Mouse (Mus musculus) testis, adult 2 months (tissue): Measurements from ENCODE around the gene Fhit. TPM values are rescaled to one million over a fixed set of nuclear protein-coding genes. Genes with fewer than 3 reads are reported as not detected.

Experiments used
- H3K27ac ChIP-seq: fragments of 200-500 bp; 2 replicates; pipeline ENCODE4 v1.5.1; 2012; ENCODE audit warnings: low read depth, low read length; ENCODE audit not compliant: control insufficient read depth, insufficient read depth
- H3K27me3 ChIP-seq: fragments of 200-500 bp; 2 replicates; pipeline ENCODE4 v1.6.1; 2012; ENCODE audit warnings: mild to moderate bottlenecking, low read length, moderate library complexity; ENCODE audit not compliant: control insufficient read depth, insufficient read depth
- H3K36me3 ChIP-seq: fragments of 200-500 bp; 2 replicates; pipeline ENCODE4 v1.6.1; 2012; ENCODE audit warnings: mild to moderate bottlenecking, low read length; ENCODE audit not compliant: control insufficient read depth, insufficient read depth
- H3K4me1 ChIP-seq: fragments of 200-500 bp; 2 replicates; pipeline ENCODE4 v1.6.1; 2012; ENCODE audit warnings: low read length; ENCODE audit not compliant: control insufficient read depth, insufficient read depth
- H3K4me3 ChIP-seq: fragments of 200-500 bp; 2 replicates; pipeline ENCODE4 v1.5.1; 2012; ENCODE audit warnings: low read depth, mild to moderate bottlenecking, low read length, moderate library complexity, mixed read lengths; ENCODE audit not compliant: control insufficient read depth
- CTCF ChIP-seq: fragments of 200-500 bp; IDR thresholded peaks from 2 replicates; pipeline ENCODE4 v1.5.1; 2012; ENCODE audit warnings: low read depth, mild to moderate bottlenecking, inconsistent platforms, low read length, moderate library complexity; ENCODE audit not compliant: control insufficient read depth, insufficient read depth, insufficient replicate concordance
- POLR2A ChIP-seq: fragments of 200-500 bp; IDR thresholded peaks from 2 replicates; pipeline ENCODE4 v1.6.1; 2012; ENCODE audit warnings: low read depth, mild to moderate bottlenecking, inconsistent platforms, low read length, moderate library complexity; ENCODE audit not compliant: control insufficient read depth
- polyA plus RNA-seq: library from polyadenylated mRNA; depleted of rRNA; stranded (reverse); fragments of >200 nt; gene quantifications from 2 replicates; pipeline ENCODE4 v1.2.3, GENCODE M21; 2012

The Fhit gene
- polyA plus RNA-seq, 1 experiment = 2.0 TPM

DNA sequence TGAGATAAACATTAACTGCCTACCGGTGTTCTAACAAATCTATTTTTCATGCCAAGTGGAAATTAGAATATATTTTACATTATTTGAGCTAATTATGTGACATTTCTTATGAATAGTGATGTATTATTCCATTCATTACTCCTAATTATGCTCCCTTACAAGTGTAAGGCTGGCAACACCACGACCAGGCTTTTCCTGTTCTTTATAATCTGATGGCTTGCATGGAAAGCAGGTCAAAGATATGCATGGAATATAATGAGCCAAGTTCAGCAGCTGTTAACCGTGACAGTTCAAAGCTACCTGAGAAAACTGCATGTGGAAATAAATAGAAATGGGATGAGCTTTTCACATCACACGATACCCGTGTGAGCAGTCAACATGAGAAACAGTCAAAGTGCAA, 746.8 kb downstream of the Fhit start:
- no peaks in the 10 kb centered on the region for H3K27me3 ChIP-seq
- no peaks in the 10 kb centered on the region for H3K36me3 ChIP-seq
- TF ChIP-seq POLR2A (no peak), CTCF (no peak)
- no peaks in the 10 kb centered on the region for H3K4me1 ChIP-seq
- H3K4me3 ChIP-seq = no peak overlapping the region
- no peak overlapping the region for H3K27ac ChIP-seq

DNA sequence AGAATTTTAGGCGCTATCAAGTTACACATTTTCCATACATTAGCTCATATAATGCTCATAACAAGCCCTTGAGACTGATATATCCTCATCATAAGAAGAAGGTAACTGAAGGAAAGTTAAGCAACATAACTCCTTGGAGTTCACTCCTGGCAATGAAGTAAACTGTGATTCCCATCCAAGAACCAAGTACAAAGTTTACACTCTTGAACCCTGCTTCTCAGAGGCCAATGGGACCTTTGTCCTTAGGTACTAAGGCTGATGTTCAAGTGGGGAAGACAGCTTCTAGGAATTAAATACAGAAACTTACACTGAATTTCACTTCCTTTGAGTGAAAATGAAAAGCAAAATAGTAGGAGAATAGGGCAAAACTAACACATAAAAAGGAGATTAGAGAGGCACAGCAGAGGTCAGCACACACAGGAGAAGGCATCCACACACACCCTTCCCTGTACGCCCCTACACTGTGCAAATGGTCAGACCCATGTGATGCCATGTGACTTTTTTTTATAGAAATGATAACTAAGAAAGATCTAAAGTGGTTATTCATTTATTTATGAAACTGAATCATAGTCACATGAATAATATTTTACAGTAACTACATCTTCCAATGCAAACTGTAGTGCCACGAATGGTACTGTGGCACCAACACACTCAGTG, 752.4 kb downstream of the Fhit start:
- H3K27me3 ChIP-seq = no peaks in the 10 kb centered on the region
- H3K36me3 ChIP-seq = no peaks in the 10 kb centered on the region
- H3K27ac ChIP-seq = no peak overlapping the region
- H3K4me3 ChIP-seq = no peak overlapping the region
- TF ChIP-seq POLR2A (no peak), CTCF (no peak)
- H3K4me1 ChIP-seq = no peaks in the 10 kb centered on the region

DNA sequence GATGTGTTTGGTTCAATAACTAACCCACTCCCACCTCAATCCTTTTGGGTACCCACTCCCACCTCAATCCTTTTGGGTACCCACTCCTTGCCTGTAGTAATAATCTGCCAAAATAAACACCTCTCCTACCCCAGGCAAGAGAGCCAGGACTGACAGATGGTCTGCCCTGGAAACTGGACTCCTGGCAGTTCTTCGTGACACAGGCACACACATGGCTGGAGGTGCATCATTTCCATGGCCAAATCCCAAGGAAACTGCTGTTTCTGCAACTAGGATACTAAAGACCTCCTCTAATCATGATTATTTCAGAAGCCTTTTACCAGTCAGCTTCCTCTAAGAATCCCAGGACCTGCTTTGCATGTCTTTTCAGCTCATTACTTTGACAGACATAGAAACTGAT, 756.5 kb downstream of the Fhit start:
- TF ChIP-seq POLR2A (no peak), CTCF (no peak)
- no peaks in the 10 kb centered on the region for H3K4me1 ChIP-seq
- H3K36me3 ChIP-seq = no peaks in the 10 kb centered on the region
- no peak overlapping the region for H3K27ac ChIP-seq
- no peak overlapping the region for H3K4me3 ChIP-seq
- no peaks in the 10 kb centered on the region for H3K27me3 ChIP-seq

GRCm38 (mm10) chr14:10367783-10368680, 793.8 kb downstream of the Fhit start:
- no peak for TF ChIP-seq CTCF
- no peak for TF ChIP-seq POLR2A
- H3K4me3 ChIP-seq = no peak overlapping the region
- no peaks in the 10 kb centered on the region for H3K36me3 ChIP-seq
- no peaks in the 10 kb centered on the region for H3K4me1 ChIP-seq
- H3K27ac ChIP-seq = no peak overlapping the region
- H3K27me3 ChIP-seq = no peaks in the 10 kb centered on the region

- no peak overlapping the region for H3K4me3 ChIP-seq
- no peaks in the 10 kb centered on the region for H3K27me3 ChIP-seq
- H3K4me1 ChIP-seq = no peaks in the 10 kb centered on the region
- no peaks in the 10 kb centered on the region for H3K36me3 ChIP-seq
- H3K27ac ChIP-seq = no peak overlapping the region
- TF ChIP-seq POLR2A = no peak
These were observed 795.0 kb downstream of the Fhit start for GRCm38 (mm10) chr14:10366808-10367207.

- no peak for TF ChIP-seq CTCF
- no peak for TF ChIP-seq POLR2A
- Histone ChIP-seq H3K4me1 (no peaks in the 10 kb centered on the region), H3K27ac (no peak overlapping the region), H3K27me3 (no peaks in the 10 kb centered on the region), H3K36me3 (no peaks in the 10 kb centered on the region), H3K4me3 (no peak overlapping the region)
These were observed 797.6 kb downstream of the Fhit start for GRCm38 (mm10) chr14:10364281-10364680.

- no peaks in the 10 kb centered on the region for H3K4me1 ChIP-seq
- no peaks in the 10 kb centered on the region for H3K36me3 ChIP-seq
- TF ChIP-seq POLR2A (no peak), CTCF (no peak)
- no peak overlapping the region for H3K4me3 ChIP-seq
- no peak overlapping the region for H3K27ac ChIP-seq
- H3K27me3 ChIP-seq = no peaks in the 10 kb centered on the region
These were observed 798.5 kb downstream of the Fhit start for GRCm38 (mm10) chr14:10363306-10363705.
